Mouse (Mus musculus): ENCODE results near the gene Zdhhc11. TPM values are rescaled to one million over a fixed set of nuclear protein-coding genes. Genes with fewer than 3 reads are reported as not detected.

The Zdhhc11 gene
- polyA plus RNA-seq, 1 experiment from 2014 or later = not detected

GRCm38 (mm10) chr13:74034756-74035155 lies 71.1 kb downstream of the Zdhhc11 start:
- no peaks in the 10 kb centered on the region for H3K27me3 ChIP-seq (ENCODE audit: control insufficient read depth, insufficient read depth, low read length)
- no peak overlapping the region for H3K27ac ChIP-seq (ENCODE audit: low read length)
- H3K4me1 ChIP-seq (ENCODE audit: control insufficient read depth, insufficient read depth, low read length) = no peaks in the 10 kb centered on the region
- ATAC-seq (ENCODE audit: insufficient read depth, low FRiP score) = no peak
- H3K4me2 ChIP-seq (ENCODE audit: low read depth, low read length) = no peak overlapping the region
- no peak overlapping the region for H3K9ac ChIP-seq (ENCODE audit: low read length)
- H3K4me3 ChIP-seq (replicated peaks; ENCODE audit: low read length) = no peak overlapping the region
- no peaks in the 10 kb centered on the region for H3K9me3 ChIP-seq (replicated peaks; ENCODE audit: control insufficient read depth, low read length)
- 0 out of 2 replicates have a peak, but pooled peaks cover 6% of the 10 kb centered on the region for H3K36me3 ChIP-seq (ENCODE audit: control insufficient read depth, insufficient read depth, low read length)
- 66% methylated on average over 2 of the region's 2 CpGs for WGBS

- Histone ChIP-seq H3K36me3 (ENCODE audit: control insufficient read depth, insufficient read depth, low read length) (0 out of 2 replicates have a peak, but pooled peaks cover 8% of the 10 kb centered on the region), H3K4me3 (replicated peaks; ENCODE audit: low read length) (no peak overlapping the region), H3K27me3 (ENCODE audit: control insufficient read depth, insufficient read depth, low read length) (no peaks in the 10 kb centered on the region), H3K9me3 (replicated peaks; ENCODE audit: control insufficient read depth, low read length) (no peaks in the 10 kb centered on the region), H3K4me1 (ENCODE audit: control insufficient read depth, insufficient read depth, low read length) (no peaks in the 10 kb centered on the region), H3K4me2 (ENCODE audit: low read depth, low read length) (no peak overlapping the region), H3K27ac (ENCODE audit: low read length) (no peak overlapping the region), H3K9ac (ENCODE audit: low read length) (no peak overlapping the region)
- no peak for ATAC-seq (ENCODE audit: insufficient read depth, low FRiP score)
- 86% methylated on average over 2 of the region's 2 CpGs for WGBS
These were observed 72.1 kb downstream of the Zdhhc11 start for GRCm38 (mm10) chr13:74035776-74036175.

DNA sequence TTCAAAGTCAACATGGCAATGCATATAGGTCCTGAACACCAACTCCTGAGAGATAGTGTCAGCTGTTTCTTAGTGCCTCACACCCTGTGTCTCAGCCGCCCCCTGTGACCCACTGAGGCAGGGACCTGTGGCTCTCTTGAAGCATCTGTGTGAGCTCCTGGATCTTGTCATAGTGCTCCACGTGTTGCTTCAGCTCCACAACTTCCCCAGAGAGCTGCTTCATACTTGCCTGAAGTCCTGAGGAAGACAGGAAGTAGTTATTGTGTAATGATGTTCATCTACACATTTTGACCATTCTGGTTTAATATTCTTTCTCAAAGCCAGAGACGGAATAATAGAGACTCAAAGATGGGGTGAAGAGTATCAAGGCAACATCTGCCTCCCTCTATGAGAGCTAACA lies 76.3 kb downstream of the Zdhhc11 start:
- 83% methylated on average over 3 of the region's 3 CpGs for WGBS
- Histone ChIP-seq H3K4me2 (ENCODE audit: low read depth, low read length) (no peak overlapping the region), H3K36me3 (ENCODE audit: control insufficient read depth, insufficient read depth, low read length) (peaks cover 8% of the 10 kb centered on the region; the same call in 1 of the 2 replicates), H3K27me3 (ENCODE audit: control insufficient read depth, insufficient read depth, low read length) (no peaks in the 10 kb centered on the region), H3K4me3 (replicated peaks; ENCODE audit: low read length) (no peak overlapping the region), H3K27ac (ENCODE audit: low read length) (no peak overlapping the region), H3K9ac (ENCODE audit: low read length) (no peak overlapping the region), H3K4me1 (ENCODE audit: control insufficient read depth, insufficient read depth, low read length) (no peaks in the 10 kb centered on the region), H3K9me3 (replicated peaks; ENCODE audit: control insufficient read depth, low read length) (no peaks in the 10 kb centered on the region)
- no peak for ATAC-seq (ENCODE audit: insufficient read depth, low FRiP score)

Small RNAs within 50 kb of the gene (microRNA-seq; reads per million reads assigned to microRNA genes)
- not detected for gene Gm25197

Other genes starting within 250 kb of the Zdhhc11 start
- 22.8 and 26.1 TPM in 2 replicates for gene Slc12a7, start 230.8 kb upstream of the Zdhhc11 start, polyA plus RNA-seq (2015; fragmentation: Nextera tagmentation; extraction: Ambion mirVana)
- 5.0 and 6.4 TPM in 2 replicates for gene Nkd2, start 116.2 kb upstream of the Zdhhc11 start, polyA plus RNA-seq (2015; fragmentation: Nextera tagmentation; extraction: Ambion mirVana)
- gene Trip13, start 26.1 kb upstream of the Zdhhc11 start, polyA plus RNA-seq (2015; fragmentation: Nextera tagmentation; extraction: Ambion mirVana) = 29.4 and 29.6 TPM in 2 replicates
- 41.1 and 45.6 TPM in 2 replicates for gene Brd9, start 26.0 kb upstream of the Zdhhc11 start, polyA plus RNA-seq (2015; fragmentation: Nextera tagmentation; extraction: Ambion mirVana)
- gene Tppp, start 45.6 kb downstream of the Zdhhc11 start, polyA plus RNA-seq (2015; fragmentation: Nextera tagmentation; extraction: Ambion mirVana) = 5.3 and 6.8 TPM in 2 replicates
- gene Cep72, start 98.4 kb downstream of the Zdhhc11 start, polyA plus RNA-seq (2015; fragmentation: Nextera tagmentation; extraction: Ambion mirVana) = 11.6 and 13.1 TPM in 2 replicates
- gene Slc9a3, start 157.6 kb downstream of the Zdhhc11 start, polyA plus RNA-seq (2015; fragmentation: Nextera tagmentation; extraction: Ambion mirVana) = 0.90 TPM in 2 replicates
- 53.5 and 60.5 TPM in 2 replicates for gene Exoc3, start 244.9 kb downstream of the Zdhhc11 start, polyA plus RNA-seq (2015; fragmentation: Nextera tagmentation; extraction: Ambion mirVana)

Data from stomach, embryonic 16.5 days (tissue).